Comparison of ENCODE assay signal across 16 mouse cellular contexts in genomic region chr6:51771001-51771400, GRCm38 (mm10).
"Had no signal": no experiment of that assay in that cellular context is flagged by ENCODE, and none has a peak within 500 bp of the region (broad histone marks: within the 10 kb centered on the region; RNA-seq: fewer than 3 reads in every experiment).

No protein-coding gene starts in this region.

- H3K9me3 ChIP-seq: intestine, embryonic 15.5 days; liver, embryonic 13.5 days; lung, embryonic 15.5 days; midbrain, embryonic 12.5 days; midbrain, embryonic 15.5 days; neural tube, embryonic 12.5 days; neural tube, embryonic 15.5 days; stomach, embryonic 15.5 days had no signal

- H3K36me3 ChIP-seq: intestine, embryonic 15.5 days; liver, embryonic 13.5 days; lung, embryonic 15.5 days; midbrain, embryonic 12.5 days; midbrain, embryonic 15.5 days; neural tube, embryonic 12.5 days; neural tube, embryonic 15.5 days; stomach, embryonic 15.5 days had no signal

- H3K27me3 ChIP-seq: intestine, embryonic 15.5 days; neural tube, embryonic 12.5 days; stomach, embryonic 15.5 days had no signal

- H3K4me3 ChIP-seq: intestine, embryonic 15.5 days; liver, embryonic 13.5 days; lung, embryonic 15.5 days; midbrain, embryonic 12.5 days; midbrain, embryonic 15.5 days; neural tube, embryonic 12.5 days; neural tube, embryonic 15.5 days; stomach, embryonic 15.5 days had no signal

- DNase-seq: kidney, adult 11 months; kidney, adult 8-10 months; kidney, postnatal 14 days; liver, embryonic 13.5 days; right cerebral cortex, adult 18-20 months; right cerebral cortex, postnatal 25 days; spleen, adult 18-20 months; thymus, postnatal 36 days had no signal

- H3K27ac ChIP-seq: intestine, embryonic 15.5 days; liver, embryonic 13.5 days; lung, embryonic 15.5 days; macrophage; midbrain, embryonic 12.5 days; midbrain, embryonic 15.5 days; neural tube, embryonic 12.5 days; neural tube, embryonic 15.5 days; stomach, embryonic 15.5 days had no signal
